Mouse (Mus musculus) G1E (cell line): ENCODE data around the gene Ubald2. TPM values are rescaled to one million over a fixed set of nuclear protein-coding genes. Genes with fewer than 3 reads are reported as not detected.
A peak's percentile ranks its signal among the peaks of the same experiment; 100 is the strongest.
"Not testable (repeated sequence)": the region's sequence is repeated elsewhere in the genome, so short reads cannot be mapped to it uniquely, and the experiment has no call there.

Experiments used
- ATAC-seq: 2 replicates; pipeline ENCODE4 v1.8.0; 2016; ENCODE audit warnings: mild to moderate bottlenecking; ENCODE audit not compliant: insufficient number of reproducible peaks, poor library complexity, low FRiP score, severe bottlenecking; ENCODE audit errors: extremely low read depth
- DNase-seq: peaks from one replicate; pipeline ENCODE4 v3.0.0; 2012; ENCODE audit warnings: low spot score
- H3K27me3 ChIP-seq: 2 replicates; pipeline ENCODE4 v1.6.1; 2012; ENCODE audit warnings: mild to moderate bottlenecking, low read length, inconsistent platforms; ENCODE audit not compliant: insufficient read depth
- H3K36me3 ChIP-seq: replicated peaks from 2 replicates; pipeline ENCODE3; 2012; ENCODE audit warnings: mild to moderate bottlenecking, inconsistent platforms
- H3K4me1 ChIP-seq: 2 replicates; pipeline ENCODE4 v1.6.1; 2012; ENCODE audit warnings: low read depth, low read length, inconsistent platforms, mixed read lengths; ENCODE audit not compliant: insufficient read depth
- H3K4me3 ChIP-seq: 2 replicates; pipeline ENCODE4 v1.5.1; 2012; ENCODE audit warnings: low read depth, mild to moderate bottlenecking, inconsistent platforms, low read length, moderate library complexity, mixed read lengths
- H3K9me3 ChIP-seq: replicated peaks from 2 replicates; pipeline ENCODE4 v1.6.1; 2012; ENCODE audit warnings: inconsistent platforms
- CTCF ChIP-seq: IDR thresholded peaks from 2 replicates; pipeline ENCODE4 v1.5.1; 2012; ENCODE audit warnings: low read depth, low read length, inconsistent platforms, mixed read lengths
- GATA1 ChIP-seq: IDR thresholded peaks from 2 replicates; pipeline ENCODE4 v1.6.1; 2012; ENCODE audit warnings: borderline replicate concordance, low read length, inconsistent platforms, mixed read lengths
- GATA2 ChIP-seq: IDR thresholded peaks from 2 replicates; pipeline ENCODE4 v1.6.1; 2012; ENCODE audit warnings: low read depth, low read length, inconsistent platforms, borderline replicate concordance
- POLR2AphosphoS5 ChIP-seq: IDR thresholded peaks from 2 replicates; pipeline ENCODE4 v1.6.1; 2012; ENCODE audit warnings: low read depth, low read length, inconsistent platforms; ENCODE audit not compliant: insufficient replicate concordance
- TAL1 ChIP-seq: conservative IDR thresholded peaks from 2 replicates; pipeline ENCODE4 v1.6.1; 2012; ENCODE audit warnings: low read depth, low read length, inconsistent platforms, mixed read lengths
- polyA plus RNA-seq: library from polyadenylated mRNA; stranded (reverse); fragments of >175 nt; gene quantifications from 2 replicates; pipeline ENCODE4 v1.2.3, GENCODE M21; 2012
- total RNA-seq, 2 experiments: library from RNA; stranded (forward) in 1 of 2; stranded (reverse) in 1 of 2; fragments of 200-1000 nt in 1 of 2; fragments of >200 nt in 1 of 2; fragmentation: Nextera tagmentation in 1 of 2; gene quantifications; 2 replicates each; pipeline ENCODE4 v1.2.3; 2014 to 2017

The Ubald2 gene
- total and polyA plus RNA-seq, 3 experiments, result 114 to 1,104 (median 210) TPM

DNA sequence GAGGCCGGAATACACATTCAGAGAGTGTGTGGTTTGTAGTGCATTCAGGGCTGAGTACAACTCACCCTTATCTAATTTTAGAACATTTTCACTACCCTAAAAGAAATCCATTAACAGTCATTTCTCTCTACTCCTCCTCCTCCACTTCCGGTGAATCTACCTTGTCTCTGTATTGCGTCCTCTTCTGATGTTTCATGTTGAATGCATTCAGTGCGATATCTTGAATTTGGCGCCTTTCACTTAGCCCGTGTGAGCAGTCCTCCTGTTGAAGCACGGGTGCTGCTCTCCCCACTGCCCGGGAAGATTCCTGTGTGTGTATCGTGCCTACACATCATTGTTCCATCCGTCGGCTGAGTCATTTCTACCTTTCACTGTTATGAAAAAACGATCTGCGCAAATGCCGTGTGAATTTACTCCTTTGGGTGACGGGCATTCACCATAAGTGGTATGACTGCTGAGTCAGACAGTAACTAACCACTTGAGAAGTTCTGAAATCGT, 27.6 kb upstream of the Ubald2 start:
- Histone ChIP-seq H3K27me3 (no peaks in the 10 kb centered on the region), H3K36me3 (peaks cover 14% of the 10 kb centered on the region), H3K4me3 (no peak overlapping the region), H3K9me3 (no peaks in the 10 kb centered on the region), H3K4me1 (peaks cover 3% of the 10 kb centered on the region; the same call in 1 of the 2 replicates)
- TF ChIP-seq CTCF, result no peak
- TF ChIP-seq TAL1, result no peak
- TF ChIP-seq POLR2AphosphoS5, result no peak
- no peak for TF ChIP-seq GATA2
- no peak for TF ChIP-seq GATA1
- no peak for ATAC-seq
- DNase-seq, result no peak

DNA sequence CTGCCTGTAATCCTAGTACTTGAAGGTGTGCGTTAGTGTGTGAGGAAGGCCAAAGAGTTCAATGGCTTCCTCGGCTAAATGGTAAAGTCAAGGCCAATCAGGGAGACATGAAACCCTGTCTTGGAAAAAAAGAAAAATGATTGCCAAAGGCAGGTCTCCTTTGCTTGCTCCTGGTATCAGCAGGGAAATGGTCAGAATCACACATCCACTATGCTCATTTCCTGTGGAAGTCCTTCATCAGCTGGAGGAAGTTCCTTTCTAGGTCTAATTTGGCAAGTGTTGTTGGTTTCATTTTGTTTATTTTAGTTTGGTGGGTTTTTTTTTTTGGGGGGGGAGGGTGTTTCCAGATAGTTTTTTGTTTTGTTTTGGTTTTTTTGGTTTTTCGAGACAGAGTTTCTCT, 24.9 kb upstream of the Ubald2 start:
- H3K4me3 ChIP-seq, result no peak overlapping the region
- H3K4me1 ChIP-seq, result peaks cover 25% of the 10 kb centered on the region
- H3K36me3 ChIP-seq, result peaks cover 4% of the 10 kb centered on the region
- ATAC-seq (no peak), DNase-seq (no peak)
- no peak for TF ChIP-seq GATA2
- no peak for TF ChIP-seq CTCF
- TF ChIP-seq POLR2AphosphoS5, result no peak
- no peak for TF ChIP-seq TAL1
- TF ChIP-seq GATA1, result no peak
- H3K27me3 ChIP-seq, result peaks cover 17% of the 10 kb centered on the region
- peaks cover 14% of the 10 kb centered on the region for H3K9me3 ChIP-seq

DNA sequence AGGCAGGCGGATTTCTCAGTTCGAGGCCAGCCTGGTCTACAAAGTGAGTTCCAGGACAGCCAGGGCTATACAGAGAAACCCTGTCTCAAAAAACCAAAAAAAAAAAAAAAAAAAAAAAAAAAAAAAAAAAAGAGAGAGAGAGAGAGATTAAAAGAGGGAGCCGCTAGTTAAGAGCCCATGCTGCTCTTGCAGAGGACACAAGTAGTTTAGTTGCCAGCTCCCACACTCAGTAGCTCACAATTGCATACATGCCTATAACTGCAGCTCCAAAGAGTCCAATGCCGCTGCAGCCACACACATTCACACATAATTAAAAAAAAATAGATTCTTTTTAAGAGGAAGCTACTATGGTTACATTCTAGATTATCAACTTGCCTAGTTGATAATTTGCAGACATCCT, 23.5 kb upstream of the Ubald2 start:
- not testable (repeated sequence) for DNase-seq

GRCm38 (mm10) chr11:116411582-116411981, 22.3 kb upstream of the Ubald2 start:
- peaks cover 22% of the 10 kb centered on the region for H3K4me1 ChIP-seq
- TF ChIP-seq GATA1 (no peak), POLR2AphosphoS5 (no peak), TAL1 (no peak), CTCF (no peak), GATA2 (no peak)
- peaks cover 17% of the 10 kb centered on the region for H3K27me3 ChIP-seq
- no peak for DNase-seq
- H3K9me3 ChIP-seq, result peaks cover 14% of the 10 kb centered on the region
- no peak overlapping the region for H3K4me3 ChIP-seq
- no peaks in the 10 kb centered on the region for H3K36me3 ChIP-seq
- ATAC-seq, result no peak

More for the DNA sequence above, 23.5 kb upstream of the Ubald2 start:
- Histone ChIP-seq H3K9me3 (peaks cover 14% of the 10 kb centered on the region), H3K27me3 (peaks cover 17% of the 10 kb centered on the region), H3K4me1 (peaks cover 25% of the 10 kb centered on the region)
- not testable (repeated sequence) for H3K4me3 ChIP-seq, H3K36me3 ChIP-seq, ATAC-seq

- no peak for TF ChIP-seq GATA1
- no peak for TF ChIP-seq POLR2AphosphoS5
- no peak for TF ChIP-seq GATA2
- TF ChIP-seq CTCF, result no peak
- no peak for TF ChIP-seq TAL1
- Histone ChIP-seq H3K27me3 (peaks cover 19% of the 10 kb centered on the region), H3K36me3 (no peaks in the 10 kb centered on the region), H3K4me1 (peaks cover 26% of the 10 kb centered on the region), H3K4me3 (peak overlapping the region; percentile 72), H3K9me3 (peaks cover 14% of the 10 kb centered on the region)
- ATAC-seq (no peak), DNase-seq (no peak)
Observed at GRCm38 (mm10) chr11:116412028-116412827, 21.7 kb upstream of the Ubald2 start.

DNA sequence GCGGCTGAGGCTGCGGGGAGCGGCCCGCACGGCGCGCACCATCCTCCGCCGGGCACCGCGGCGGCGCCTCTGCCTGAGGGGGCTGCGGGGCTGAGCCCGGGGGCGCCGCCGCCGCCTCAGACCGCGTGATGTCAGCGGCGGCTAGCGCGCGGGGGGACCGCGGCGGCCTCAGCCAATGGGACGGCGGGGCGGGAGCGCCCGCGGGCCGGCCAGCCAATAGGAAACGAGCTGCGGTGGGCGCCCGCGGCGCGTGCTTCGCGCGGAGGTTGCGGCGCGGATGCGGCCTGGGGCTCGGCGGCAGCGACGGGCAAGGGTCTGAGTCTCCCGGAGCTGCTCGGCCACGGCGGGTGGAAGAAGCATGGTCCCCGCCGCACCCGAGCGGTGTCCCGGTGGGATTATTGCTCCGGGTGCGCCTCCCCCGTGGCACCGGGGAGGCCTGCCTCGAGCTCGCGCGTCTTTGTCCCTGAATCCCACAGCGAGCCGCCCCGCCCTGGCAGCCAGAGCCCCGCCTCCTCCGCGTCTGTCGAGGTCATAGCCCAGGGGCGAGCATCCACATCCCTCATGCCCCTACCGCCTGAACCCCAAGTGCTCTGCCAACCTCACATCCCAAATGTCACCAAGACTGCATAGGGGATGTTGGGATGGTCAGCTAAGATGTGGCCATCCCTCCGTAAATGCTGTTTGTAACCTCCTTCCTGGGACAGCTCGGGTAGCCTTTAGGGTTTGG, 20.8 kb upstream of the Ubald2 start, which contains the start of gene Rnf157:
Gene Rnf157, minus strand, starts transcription at position 129 of the 727 bp plus-strand sequence.
- Histone ChIP-seq H3K27me3 (peaks cover 19% of the 10 kb centered on the region), H3K36me3 (no peaks in the 10 kb centered on the region), H3K9me3 (peaks cover 14% of the 10 kb centered on the region), H3K4me1 (peaks cover 29% of the 10 kb centered on the region), H3K4me3 (peak within 1 kb of the TSS; percentile 72)
- no peak for TF ChIP-seq GATA1
- no peak for TF ChIP-seq POLR2AphosphoS5
- TF ChIP-seq TAL1, result no peak
- no peak for TF ChIP-seq GATA2
- no peak for TF ChIP-seq CTCF
- peak; percentile 76 for DNase-seq
- no peak for ATAC-seq
